Mouse (Mus musculus) spleen, embryonic (tissue): ENCODE data around the gene Enc1.

ENCODE experiments used
- CTCF ChIA-PET: fragments of 350-600 bp; sonication (Branson Sonifier 250); formaldehyde crosslinking; loops from one replicate; lab custom pipeline; 2022; lab: Charles Lee

The Enc1 gene

GRCm38 (mm10) chr13:97240965-97241786, at the start of gene Enc1:
Enc1 (plus strand) TSS chr13:97241105.
- CTCF ChIA-PET, result interaction anchor here (0.7 to 2.6 kb wide), 4 partner anchors 35 to 700 kb away, joined by 3 to 12 read pairs (median 6); partner anchors contain the start of genes Gfm2 and Nsa2

- CTCF ChIA-PET, result no interaction called here
These were observed 48.3 kb upstream of the Enc1 start for GRCm38 (mm10) chr13:97192649-97193048.

GRCm38 (mm10) chr13:97193420-97193819, 47.5 kb upstream of the Enc1 start:
- CTCF ChIA-PET, result no interaction called here

DNA sequence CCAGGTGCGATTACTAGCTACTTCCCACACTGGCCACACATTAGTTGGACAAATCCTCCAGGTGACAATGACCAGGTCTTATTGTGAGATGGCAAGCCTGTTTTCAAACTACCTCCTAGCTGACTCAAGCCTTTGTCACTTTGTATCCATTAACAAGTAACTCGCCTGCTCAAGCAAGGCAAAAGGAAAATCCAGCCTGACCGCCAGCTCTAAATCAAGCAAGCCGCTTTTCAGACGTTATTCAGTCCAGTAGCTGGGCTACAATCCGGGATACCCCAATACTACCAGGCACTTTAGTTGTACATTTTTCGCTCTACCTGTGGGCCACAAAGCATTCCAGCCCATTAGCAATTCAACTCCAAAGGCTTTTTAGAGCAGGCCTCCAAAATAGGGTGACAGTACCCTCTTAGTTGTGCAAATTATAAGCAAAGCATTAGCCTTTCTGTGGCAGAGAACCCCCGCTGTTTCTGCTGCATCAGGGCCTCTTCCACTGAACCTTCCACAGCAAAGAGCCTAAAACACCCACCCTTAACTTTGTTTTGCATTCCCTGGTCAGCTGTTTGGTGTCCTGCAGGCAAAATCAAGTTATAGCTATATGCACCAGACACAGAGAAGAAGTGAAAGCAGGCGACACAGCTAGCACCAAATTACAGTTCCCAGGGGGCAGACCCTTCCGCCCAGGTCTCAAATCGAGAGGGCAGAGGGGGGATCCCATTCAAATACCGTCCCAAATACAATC, 44.5 kb upstream of the Enc1 start:
- CTCF ChIA-PET, result no interaction called here

- CTCF ChIA-PET, result no interaction called here
These were observed 44.0 kb upstream of the Enc1 start for GRCm38 (mm10) chr13:97196925-97197218.

GRCm38 (mm10) chr13:97197932-97198562, 42.9 kb upstream of the Enc1 start, which contains the start of gene Hexb:
Hexb (minus strand) TSS chr13:97198357.
- CTCF ChIA-PET, result no interaction called here

DNA sequence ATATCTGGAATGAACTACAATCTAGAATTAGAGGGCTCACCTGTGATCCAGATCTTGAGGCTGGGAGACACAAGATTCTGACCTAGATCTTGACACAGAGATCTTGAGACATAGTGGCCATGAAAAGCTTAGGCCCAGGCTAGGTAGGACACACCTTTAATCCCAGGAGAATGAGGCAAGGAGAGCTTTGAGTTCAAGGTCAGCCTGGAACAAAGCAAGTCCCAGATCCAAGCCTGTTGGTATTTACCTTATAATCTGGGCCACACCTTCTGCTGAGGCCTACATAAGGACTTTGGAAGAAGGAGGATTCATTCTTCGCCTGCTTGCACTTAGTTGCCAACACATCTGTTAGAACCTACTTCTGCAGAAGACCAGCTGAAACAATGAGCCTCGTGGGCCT, 41.8 kb upstream of the Enc1 start:
- CTCF ChIA-PET, result no interaction called here

GRCm38 (mm10) chr13:97201076-97201475, 39.8 kb upstream of the Enc1 start:
- CTCF ChIA-PET, result interaction anchor here (0.6 to 0.7 kb wide), 2 partner anchors 10 to 47 kb away, joined by 4 to 8 read pairs; no protein-coding TSS in a partner anchor

DNA sequence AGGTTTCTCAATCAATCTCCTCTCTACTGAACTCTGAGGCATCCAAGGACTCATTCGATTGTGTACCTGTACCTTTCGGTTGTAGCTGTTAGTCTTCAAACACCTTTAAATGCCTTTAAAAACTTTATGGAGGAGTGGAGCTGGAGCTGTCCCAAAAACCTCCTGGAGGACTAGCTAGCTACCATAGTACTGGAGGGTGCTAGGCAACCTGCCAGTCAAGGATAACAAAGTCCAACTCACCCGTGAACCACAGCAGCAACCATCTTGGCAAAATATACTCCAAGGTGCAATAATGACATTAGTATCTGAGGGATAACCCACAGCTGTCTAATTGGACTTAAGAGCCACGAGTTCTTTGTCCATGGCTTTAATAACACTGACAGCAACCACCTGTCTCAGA, 39.0 kb upstream of the Enc1 start:
- CTCF ChIA-PET, result no interaction called here

DNA sequence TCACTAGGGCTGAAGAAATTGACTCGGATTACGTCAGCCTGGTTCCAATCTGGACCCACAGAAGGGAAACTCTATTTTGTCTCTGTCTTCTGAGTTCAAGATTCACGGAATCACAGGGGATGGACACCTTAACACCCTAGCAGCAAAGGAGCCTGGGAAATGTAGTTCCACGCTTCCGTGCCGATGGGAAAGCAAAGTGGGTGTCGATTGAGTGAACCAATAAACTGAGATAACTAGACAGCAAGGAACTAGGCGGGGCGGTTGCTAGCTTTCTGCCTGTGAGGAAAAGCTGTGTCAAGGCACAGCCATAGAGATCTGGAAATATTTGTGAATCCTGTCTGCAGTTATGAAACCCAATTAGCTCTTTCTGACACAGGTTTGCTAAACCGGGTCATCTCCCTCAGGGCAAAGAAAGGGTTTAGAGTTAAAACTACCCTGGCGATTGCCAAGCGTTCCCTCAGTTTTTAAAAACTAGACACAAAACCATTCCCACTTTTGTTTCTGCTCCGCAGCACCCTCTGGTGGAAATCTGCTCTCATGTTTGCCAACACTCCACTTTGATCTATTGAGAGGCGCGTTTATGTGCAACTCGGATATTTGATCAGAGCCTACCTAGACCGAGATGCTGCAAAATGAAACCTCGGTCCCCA, 35.7 kb upstream of the Enc1 start:
- CTCF ChIA-PET, result interaction anchor here (0.6 to 1.1 kb wide), 2 partner anchors 20 to 35 kb away, joined by 4 to 5 read pairs; no protein-coding TSS in a partner anchor

- CTCF ChIA-PET, result interaction anchor here (0.6 to 1.1 kb wide), 2 partner anchors 34 to 716 kb away, joined by 4 to 21 read pairs; no protein-coding TSS in a partner anchor
These were observed 34.9 kb upstream of the Enc1 start for GRCm38 (mm10) chr13:97206046-97206445.

GRCm38 (mm10) chr13:97207472-97208111, 33.3 kb upstream of the Enc1 start:
- CTCF ChIA-PET, result no interaction called here

- CTCF ChIA-PET, result no interaction called here
These were observed 32.8 kb upstream of the Enc1 start for GRCm38 (mm10) chr13:97208112-97208478.

- CTCF ChIA-PET, result interaction anchor here (0.7 kb wide), 2 partner anchors 25 to 32 kb away, joined by 3 to 5 read pairs; no protein-coding TSS in a partner anchor
These were observed 32.4 kb upstream of the Enc1 start for GRCm38 (mm10) chr13:97208500-97209010.

- CTCF ChIA-PET, result interaction anchor here (0.7 kb wide), 1 partner anchor 30 kb away, joined by 3 read pairs; no protein-coding TSS in a partner anchor
These were observed 26.2 kb upstream of the Enc1 start for GRCm38 (mm10) chr13:97214583-97215268.

GRCm38 (mm10) chr13:97215563-97215962, 25.3 kb upstream of the Enc1 start:
- CTCF ChIA-PET, result no interaction called here

DNA sequence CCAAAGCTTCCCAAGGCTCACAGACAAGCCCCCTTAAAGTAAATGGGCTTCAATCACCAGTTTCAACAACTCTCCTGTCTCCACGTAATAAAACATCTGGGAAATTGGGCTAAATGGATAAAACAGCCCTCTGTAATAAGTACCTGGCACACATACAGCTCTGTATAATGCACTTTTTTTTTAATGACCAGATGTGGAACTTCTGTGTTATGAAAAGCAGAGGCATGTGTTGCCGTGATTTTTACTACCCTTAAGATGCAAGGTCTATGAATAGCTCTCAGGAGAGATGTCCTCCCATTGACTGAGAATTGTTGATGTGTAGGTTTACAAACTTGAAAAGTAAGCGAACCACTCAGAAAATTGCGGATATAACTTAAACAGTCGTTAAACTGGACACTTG, 24.7 kb upstream of the Enc1 start:
- CTCF ChIA-PET, result interaction anchor here (0.6 kb wide), 1 partner anchor 725 kb away, joined by 14 read pairs; no protein-coding TSS in a partner anchor

- CTCF ChIA-PET, result no interaction called here
These were observed 20.9 kb upstream of the Enc1 start for GRCm38 (mm10) chr13:97220022-97220421.

DNA sequence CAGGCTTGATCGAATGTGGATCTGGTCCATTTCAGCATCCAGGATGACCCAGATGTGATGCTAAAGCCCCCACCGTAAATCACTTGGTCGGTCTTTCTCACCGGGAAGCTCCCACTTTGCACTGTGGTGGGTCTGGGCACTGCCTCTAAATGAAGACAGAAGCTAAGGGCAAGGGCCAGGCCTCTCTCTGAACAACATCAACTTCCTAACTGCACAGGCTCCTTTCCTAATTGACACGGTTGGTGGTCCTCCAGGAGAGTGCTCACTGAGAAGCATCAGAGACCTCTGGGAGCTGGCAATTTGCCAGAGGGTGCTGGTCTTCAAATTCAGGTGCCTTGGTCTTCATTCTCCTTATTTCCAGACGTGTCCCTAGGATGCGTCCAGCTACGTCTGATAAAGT, 17.0 kb upstream of the Enc1 start:
- CTCF ChIA-PET, result no interaction called here

DNA sequence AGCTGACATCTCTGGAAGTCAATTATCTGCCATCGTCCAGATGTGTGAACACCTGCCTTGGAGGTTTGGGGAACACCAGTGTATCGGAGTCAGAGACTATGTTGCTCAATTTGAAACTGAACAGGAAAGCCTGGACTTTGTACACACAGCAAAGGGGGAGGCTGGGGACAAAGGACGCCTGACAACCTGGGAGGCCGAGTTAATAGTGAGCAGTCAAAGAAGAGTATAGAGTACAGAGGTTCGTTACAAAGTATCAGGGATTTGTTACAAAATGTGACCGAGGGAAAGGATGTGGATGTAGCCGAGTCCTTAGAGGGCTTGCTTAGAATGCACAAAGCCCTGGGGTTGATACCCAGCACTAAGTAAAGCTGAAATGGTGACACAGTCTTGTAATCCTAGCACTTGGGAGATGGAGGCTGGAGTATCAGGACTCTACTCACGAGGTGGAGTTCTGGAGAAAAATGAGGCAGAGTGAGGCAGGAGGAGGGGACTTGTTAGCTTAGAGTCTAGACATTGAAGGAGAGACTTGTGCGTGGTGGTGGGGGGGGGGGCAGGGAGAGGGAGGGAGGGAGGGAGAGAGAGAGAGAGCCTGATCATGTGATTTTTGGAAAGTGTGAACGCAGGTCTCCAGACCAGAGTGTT, 16.4 kb upstream of the Enc1 start:
- CTCF ChIA-PET, result no interaction called here
